Mouse (Mus musculus) 3134 (cell line): ENCODE results near the gene Olfr55.
"Not testable (repeated sequence)": the region's sequence is repeated elsewhere in the genome, so short reads cannot be mapped to it uniquely, and the experiment has no call there.

ENCODE experiments used
- DNase-seq: peaks from one replicate; pipeline ENCODE4 v3.0.0-alpha.2; 2011; ENCODE audit warnings: low spot score; ENCODE audit not compliant: insufficient read length; ENCODE audit errors: extremely low read depth

Gene Olfr55

GRCm38 (mm10) chr17:33168147-33168546, at the start of gene Olfr55:
Gene Olfr55 (plus strand): TSS chr17:33168447.
- DNase-seq = not testable (repeated sequence)

GRCm38 (mm10) chr17:33124546-33124945, 43.7 kb upstream of the Olfr55 start:
- DNase-seq = no peak

GRCm38 (mm10) chr17:33126257-33126656, 42.0 kb upstream of the Olfr55 start:
- peak; percentile 39 for DNase-seq

GRCm38 (mm10) chr17:33139261-33139820, 28.9 kb upstream of the Olfr55 start, which contains the start of gene Morc2b:
Gene Morc2b (minus strand): TSS chr17:33139683.
- DNase-seq = no peak

GRCm38 (mm10) chr17:33191002-33191401, 22.8 kb downstream of the Olfr55 start, which contains the start of gene Olfr239:
Gene Olfr239 (plus strand): TSS chr17:33191302.
- DNase-seq = not testable (repeated sequence)

GRCm38 (mm10) chr17:33221590-33221989, 53.3 kb downstream of the Olfr55 start, which contains the start of gene Olfr1564:
Gene Olfr1564 (minus strand): TSS chr17:33221690.
- DNase-seq = no peak
